Mouse (Mus musculus): ENCODE results near the gene Mfsd4b2.
"Not testable (repeated sequence)": the region's sequence is repeated elsewhere in the genome, so short reads cannot be mapped to it uniquely, and the experiment has no call there.

GRCm38 (mm10) chr10:39924556-39924955 is 2.2 kb downstream of the Mfsd4b2 start:
- not testable (repeated sequence) for TF ChIP-seq POLR2A (IDR thresholded peaks at IDR 0.05; ENCODE audit: borderline replicate concordance, low read depth, low read length); CTCF (IDR thresholded peaks at IDR 0.05; ENCODE audit: low read depth, low read length)
